Mouse (Mus musculus) heart, postnatal 0 days (tissue): ENCODE results near the gene Gm5737.

Source experiments
- CTCF ChIP-seq: IDR thresholded peaks from 2 replicates; pipeline ENCODE4 v1.5.1; 2016; ENCODE audit warnings: antibody characterized with exemption, control low read depth, low read depth
- EP300 ChIP-seq: IDR thresholded peaks from 2 replicates; pipeline ENCODE4 v1.6.1; 2016; ENCODE audit warnings: antibody characterized with exemption, low read depth

- no peak for TF ChIP-seq EP300
- TF ChIP-seq CTCF: no peak
These were observed 26.4 kb downstream of the Gm5737 start for GRCm38 (mm10) chr7:120838436-120839160.
